Mouse (Mus musculus): Measurements from ENCODE around the gene Kti12. TPM values are rescaled to one million over a fixed set of nuclear protein-coding genes. Genes with fewer than 3 reads are reported as not detected.
A peak's percentile ranks its signal among the peaks of the same experiment; 100 is the strongest.

Gene Kti12
- total RNA-seq, 2 experiments from 2014 or later, result 19.5 to 20.2 TPM

DNA sequence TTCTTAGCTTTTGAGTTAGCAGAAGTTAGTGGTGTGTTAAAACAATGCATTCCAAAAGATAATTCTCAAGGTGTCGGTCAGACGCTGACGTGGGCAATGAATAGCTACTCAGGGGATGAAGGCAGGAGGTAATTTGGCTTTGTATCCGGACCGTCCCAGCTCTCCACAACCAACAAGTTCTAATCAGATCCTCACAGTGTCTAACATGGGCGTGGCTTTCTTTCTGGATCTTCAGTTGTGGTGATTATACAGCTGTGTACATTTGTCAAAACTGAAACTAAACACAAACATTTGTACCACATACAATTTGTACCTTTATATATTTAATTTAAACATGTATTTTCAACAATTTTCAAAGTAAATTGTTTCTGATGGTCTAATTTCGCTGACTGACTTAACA lies 19.2 kb downstream of the Kti12 start:
- no peak for DNase-seq (ENCODE audit: low spot score in 2 of 2)

DNA sequence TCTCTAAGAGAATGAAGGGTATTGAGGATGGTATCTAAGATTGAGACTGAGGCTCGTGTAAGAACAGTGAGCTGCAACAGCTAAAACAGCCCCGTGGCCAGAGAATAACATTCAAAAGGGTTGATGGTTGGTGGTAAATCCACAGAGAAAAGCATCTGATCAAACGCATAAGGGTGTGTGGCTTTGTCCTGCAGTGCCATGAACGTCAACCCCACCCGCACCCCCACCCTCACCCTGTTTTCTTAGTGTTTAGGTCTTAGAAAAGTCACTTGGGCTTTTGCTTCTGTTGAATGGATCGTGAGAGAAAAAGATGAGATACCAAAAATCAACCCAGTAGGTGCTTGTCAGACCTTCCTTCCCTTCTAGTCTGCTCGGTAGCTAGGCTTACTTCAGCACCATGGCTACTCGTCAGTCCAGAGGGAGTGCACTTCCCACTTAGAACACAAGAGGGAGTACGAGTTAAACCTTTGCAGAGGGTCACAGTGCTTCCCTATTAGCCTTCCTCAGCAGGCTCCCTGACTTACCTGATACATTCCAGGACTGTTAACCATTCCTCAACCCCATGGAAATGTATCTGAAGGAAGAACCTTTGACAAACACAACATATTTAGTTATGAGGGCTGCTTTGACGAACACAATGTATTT lies 22.3 kb downstream of the Kti12 start:
- DNase-seq (ENCODE audit: low spot score in 2 of 2), result peak; percentile 82 to 98

DNA sequence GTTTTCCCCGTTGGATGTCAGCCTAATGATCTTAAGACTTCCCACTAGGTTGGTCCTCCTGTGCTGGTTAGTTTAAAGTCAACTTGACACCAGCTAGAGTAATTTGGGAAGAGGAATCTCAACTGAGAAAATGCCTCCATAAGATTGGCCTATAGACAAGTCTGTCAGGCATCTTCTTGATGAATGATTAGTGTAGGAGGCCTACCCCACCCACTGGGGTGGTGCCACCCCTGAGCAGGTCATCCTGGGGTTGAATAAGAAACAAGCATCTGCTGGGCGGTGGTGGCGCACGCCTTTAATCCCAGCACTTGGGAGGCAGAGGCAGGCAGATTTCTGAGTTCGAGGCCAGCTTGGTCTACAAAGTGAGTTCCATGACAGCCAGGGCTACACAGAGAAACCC lies 26.2 kb downstream of the Kti12 start:
- DNase-seq (ENCODE audit: low spot score in 2 of 2), result no peak

DNA sequence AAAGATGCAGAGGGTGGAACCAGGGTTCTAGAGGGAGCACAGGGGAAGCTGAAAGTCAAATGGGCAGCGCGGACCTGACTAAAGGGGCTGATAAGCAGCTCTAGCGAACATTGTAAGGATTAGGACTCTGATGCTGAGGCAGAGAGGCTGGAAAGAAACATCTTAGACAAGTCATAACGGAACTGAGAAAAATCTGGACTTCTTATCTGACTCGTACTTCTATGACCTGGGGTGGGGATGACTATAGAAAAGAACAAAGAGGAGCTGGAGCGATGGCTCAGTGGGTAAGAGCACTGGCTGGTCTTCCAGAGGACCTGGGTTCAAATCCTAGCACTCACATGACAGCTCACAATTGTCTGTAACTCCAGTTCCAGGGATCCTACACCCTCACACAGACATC lies 30.3 kb downstream of the Kti12 start:
- DNase-seq (ENCODE audit: low spot score in 2 of 2), result no peak

DNA sequence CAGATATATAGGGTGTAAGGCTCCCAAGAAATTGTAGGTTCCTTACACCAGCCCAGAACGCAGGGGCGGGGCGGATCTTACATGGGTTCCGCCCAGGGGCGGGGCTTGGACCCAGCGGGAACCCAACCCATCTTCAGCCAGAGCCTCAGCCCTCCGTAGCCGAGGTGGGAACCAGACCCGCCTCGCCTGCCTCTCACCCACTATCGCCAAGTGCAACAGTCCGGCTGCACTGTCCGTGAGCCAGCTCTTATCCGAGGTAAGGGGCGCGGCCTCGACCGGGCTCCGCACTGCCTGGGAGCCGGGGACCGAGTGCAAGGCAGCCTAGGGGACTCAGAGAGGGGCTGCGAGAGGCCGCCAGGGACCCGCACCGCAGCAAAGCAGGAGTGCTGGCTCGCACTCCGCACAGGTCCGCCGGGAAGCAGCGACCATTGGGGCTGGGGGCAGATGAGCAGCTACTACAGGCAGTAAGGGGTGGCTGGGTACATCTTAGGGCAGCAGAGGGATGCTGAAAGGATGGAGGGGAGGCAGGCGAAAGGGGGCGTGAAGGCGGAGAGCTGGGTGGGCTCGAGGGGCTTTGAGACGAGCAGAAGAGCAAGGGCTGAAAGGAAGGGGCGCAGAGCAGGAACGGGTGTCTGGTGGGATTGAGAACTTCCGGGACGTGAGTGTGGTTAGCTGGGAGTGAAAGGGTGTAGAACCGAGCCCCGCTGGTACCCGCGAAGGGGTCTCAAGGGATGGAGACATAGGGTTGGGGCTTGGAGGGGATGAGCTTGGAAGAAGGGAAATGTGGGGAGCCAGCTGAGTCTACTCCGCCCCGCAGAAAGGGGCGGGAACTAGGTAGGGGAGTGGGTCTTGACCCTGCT lies 31.6 kb downstream of the Kti12 start, which contains the start of gene Rab3b:
Gene Rab3b (plus strand): TSS at position 101 of the 860 bp plus-strand sequence.
- peak; percentile 16 to 32 for DNase-seq (ENCODE audit: low spot score in 2 of 2)

DNA sequence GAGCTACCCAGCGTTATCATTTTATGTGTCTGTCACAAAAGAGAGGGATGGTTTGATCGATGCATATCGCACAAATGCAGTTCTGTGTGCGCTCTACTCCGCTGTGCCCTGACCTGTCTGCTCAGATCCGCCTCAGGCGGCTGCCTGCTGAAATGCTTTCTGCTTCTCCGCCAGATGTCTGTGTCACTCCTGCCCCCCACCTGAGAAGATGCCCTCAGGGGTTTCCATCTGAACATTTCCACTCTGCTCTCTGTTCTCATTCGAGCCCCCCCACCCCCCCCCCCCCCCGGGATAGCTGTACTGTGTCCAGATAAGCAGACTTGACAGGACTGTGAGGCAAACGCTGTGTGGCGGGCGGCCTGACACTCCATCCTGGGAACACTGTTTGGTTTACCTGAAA lies 36.2 kb downstream of the Kti12 start:
- DNase-seq (ENCODE audit: low spot score in 2 of 2), result no peak

DNA sequence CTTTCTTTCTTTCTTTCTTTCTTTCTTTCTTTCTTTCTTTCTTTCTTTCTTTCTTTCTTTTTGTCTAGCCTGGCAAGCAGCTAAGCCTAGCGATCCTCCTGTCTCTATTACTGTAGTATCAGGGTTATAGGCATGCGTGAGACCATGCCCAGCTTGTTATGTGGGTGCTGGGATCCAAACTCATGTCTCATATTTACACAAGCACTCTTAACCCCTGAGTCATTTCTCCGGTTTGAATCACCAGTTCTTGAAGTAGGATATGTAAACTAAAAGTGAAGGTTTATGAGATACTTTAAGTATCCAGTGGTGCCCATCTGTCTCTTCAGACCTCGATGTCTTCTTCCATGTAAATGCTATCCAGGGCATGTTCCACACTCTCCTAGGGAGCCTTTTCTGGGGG lies 39.9 kb downstream of the Kti12 start:
- no peak for DNase-seq (ENCODE audit: low spot score in 2 of 2)

DNA sequence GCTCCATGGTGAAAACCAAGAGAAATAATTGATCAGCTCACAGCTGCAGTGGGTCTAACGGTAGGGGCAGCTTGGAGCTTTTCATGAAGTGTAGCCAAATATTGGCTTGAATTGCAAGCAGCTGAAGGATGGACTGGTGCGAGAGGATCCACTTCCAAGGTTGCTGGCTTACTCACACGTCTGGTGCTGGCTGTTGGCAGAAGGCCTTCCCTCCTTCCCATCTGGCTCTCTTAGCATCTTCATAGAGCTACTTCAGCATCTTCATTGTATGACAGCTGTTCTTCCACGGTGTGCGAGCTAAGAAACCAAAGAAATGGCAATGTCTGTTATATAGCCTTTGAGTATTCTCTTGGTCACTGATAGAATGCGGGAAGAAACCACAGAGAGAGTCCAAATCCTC lies 43.3 kb downstream of the Kti12 start:
- DNase-seq (ENCODE audit: low spot score in 2 of 2), result no peak

Other genes starting within 250 kb of the Kti12 start
- gene Cc2d1b, start 227.8 kb upstream of the Kti12 start, total RNA-seq (2021), result 10 to 100 TPM; 26.5 to 26.9 TPM
- 1 to 10 TPM; 1.2 TPM for gene 3110021N24Rik, start 128.1 kb upstream of the Kti12 start, total RNA-seq (2021)
- 10 to 100 TPM; 55.2 to 55.3 TPM for gene Zfyve9, start 67.0 kb upstream of the Kti12 start, total RNA-seq (2021)
- 10 to 100 TPM; 80.9 to 83.5 TPM for gene Btf3l4, start 14.2 kb upstream of the Kti12 start, total RNA-seq (2021)
- 10 to 100 TPM; 33.5 to 35.5 TPM for gene Txndc12, start 13.2 kb upstream of the Kti12 start, total RNA-seq (2021)
- not detected for gene A730015C16Rik, start 834 bp downstream of the Kti12 start, total RNA-seq (2021)
- gene Rab3b, start 31.3 kb downstream of the Kti12 start, total RNA-seq (2021), result 10 to 100 TPM; 54.8 to 58.8 TPM
- 100 to 1,000 TPM; 112 to 118 TPM for gene Nrd1, start 152.9 kb downstream of the Kti12 start, total RNA-seq (2021)